Mouse (Mus musculus) kidney, adult 18-20 months (tissue): ENCODE measurements at regions not wholly inside any gene's neighbourhood (a gene's known extent, or its start where the extent isn't known, plus 50 kb on each side); places are given as distances from the start of the nearest gene placed in this dataset.

Experiments
- DNase-seq: peaks from one replicate; pipeline ENCODE4 v3.0.0; 2021

GRCm38 (mm10) chr10:126625466-126625865 is 275.7 kb downstream of the Atp23 start:
- no peak for DNase-seq

- DNase-seq, result no peak
Observed at GRCm38 (mm10) chr10:126620802-126621201, 280.4 kb downstream of the Atp23 start.

GRCm38 (mm10) chr10:126619970-126620369 is 281.2 kb downstream of the Atp23 start:
- no peak for DNase-seq

GRCm38 (mm10) chr10:126612226-126612625 is 288.9 kb downstream of the Atp23 start:
- DNase-seq, result no peak

- DNase-seq, result no peak
Observed at GRCm38 (mm10) chr10:126610506-126610905, 290.6 kb downstream of the Atp23 start.

- DNase-seq, result no peak
Observed at GRCm38 (mm10) chr10:126599686-126600085, 301.5 kb downstream of the Atp23 start.

GRCm38 (mm10) chr10:126568155-126568554 is 333.0 kb downstream of the Atp23 start:
- DNase-seq, result no peak

GRCm38 (mm10) chr10:126565326-126565725 is 335.8 kb downstream of the Atp23 start:
- DNase-seq, result peak; percentile 18

- no peak for DNase-seq
Observed at GRCm38 (mm10) chr10:126555080-126555479, 346.1 kb downstream of the Atp23 start.

GRCm38 (mm10) chr10:126531950-126532349 is 369.2 kb downstream of the Atp23 start:
- DNase-seq, result no peak

GRCm38 (mm10) chr10:126531368-126531767 is 369.8 kb downstream of the Atp23 start:
- DNase-seq, result no peak

GRCm38 (mm10) chr10:126528801-126529200 is 372.4 kb downstream of the Atp23 start:
- DNase-seq, result no peak

- no peak for DNase-seq
Observed at GRCm38 (mm10) chr10:126526186-126526585, 375.0 kb downstream of the Atp23 start.

- no peak for DNase-seq
Observed at GRCm38 (mm10) chr10:126521836-126522815, 379.0 kb downstream of the Atp23 start.

GRCm38 (mm10) chr10:126520973-126521372 is 380.2 kb downstream of the Atp23 start:
- no peak for DNase-seq

GRCm38 (mm10) chr10:126513185-126513584 is 388.0 kb downstream of the Atp23 start:
- DNase-seq, result no peak

- peak; percentile 87 for DNase-seq
Observed at GRCm38 (mm10) chr10:126511511-126511910, 389.6 kb downstream of the Atp23 start.

- DNase-seq, result no peak
Observed at GRCm38 (mm10) chr10:126505988-126506387, 395.2 kb downstream of the Atp23 start.

GRCm38 (mm10) chr10:126502013-126502688 is 399.0 kb downstream of the Atp23 start:
- DNase-seq, result no peak

GRCm38 (mm10) chr10:126498726-126499125 is 402.4 kb downstream of the Atp23 start:
- no peak for DNase-seq

- DNase-seq, result no peak
Observed at GRCm38 (mm10) chr10:126493734-126494133, 407.4 kb downstream of the Atp23 start.

- DNase-seq, result no peak
Observed at GRCm38 (mm10) chr10:126492211-126492610, 408.9 kb downstream of the Atp23 start.

- DNase-seq, result no peak
Observed at GRCm38 (mm10) chr10:126485129-126485528, 416.0 kb downstream of the Atp23 start.

GRCm38 (mm10) chr10:126483479-126483878 is 417.7 kb downstream of the Atp23 start:
- DNase-seq, result no peak
